Mouse (Mus musculus) E14TG2a.4 (cell line): Measurements from ENCODE around the gene C1qtnf5.

Experiments
- CTCF ChIP-seq: conservative IDR thresholded peaks from 2 replicates; pipeline ENCODE4 v1.5.1; 2014; ENCODE audit warnings: low read length
- POU5F1 ChIP-seq: IDR thresholded peaks from 2 replicates; pipeline ENCODE4 v1.6.1; 2014; ENCODE audit warnings: low read length, borderline replicate concordance

- TF ChIP-seq CTCF (peak; percentile 51), POU5F1 (no peak)
Measured at GRCm38 (mm10) chr9:44119011-44119410, 12.0 kb downstream of the C1qtnf5 start.
